Mouse (Mus musculus) frontal cortex, postnatal 14 days (tissue): ENCODE results near the gene Slc16a13.

Experiments used
- DNase-seq, 2 experiments: peaks; one replicate each; pipeline ENCODE4 v3.0.0; 2022; ENCODE audit warnings: low spot score in 2 of 2

Slc16a13 gene

GRCm38 (mm10) chr11:70232546-70232945 is 11.7 kb upstream of the Slc16a13 start:
- DNase-seq: peak; percentile 41 to 45

- DNase-seq: peak; percentile 52 to 72
These were observed 9.4 kb upstream of the Slc16a13 start for GRCm38 (mm10) chr11:70230239-70230727.

GRCm38 (mm10) chr11:70229260-70230010 is 8.6 kb upstream of the Slc16a13 start, which contains the start of gene Bcl6b:
Gene Bcl6b, minus strand, starts transcription at chr11:70229798.
- no peak for DNase-seq

GRCm38 (mm10) chr11:70228828-70229227 is 8.0 kb upstream of the Slc16a13 start:
- peak; percentile 68 for DNase-seq

- DNase-seq: no peak
These were observed 6.9 kb upstream of the Slc16a13 start for GRCm38 (mm10) chr11:70227661-70228245.

GRCm38 (mm10) chr11:70227126-70227525 is 6.3 kb upstream of the Slc16a13 start:
- peak; percentile 39 to 46 for DNase-seq

GRCm38 (mm10) chr11:70226602-70226890 is 5.7 kb upstream of the Slc16a13 start:
- no peak for DNase-seq

- no peak for DNase-seq
These were observed 5.1 kb upstream of the Slc16a13 start for GRCm38 (mm10) chr11:70225798-70226601.

GRCm38 (mm10) chr11:70223724-70224123 is 2.9 kb upstream of the Slc16a13 start:
- no peak for DNase-seq

GRCm38 (mm10) chr11:70221603-70222500 is 988 bp upstream of the Slc16a13 start:
- no peak for DNase-seq

GRCm38 (mm10) chr11:70220323-70220722 is 541 bp downstream of the Slc16a13 start:
- DNase-seq: peak in 1 of 2 experiments; percentile 29

GRCm38 (mm10) chr11:70219873-70220272 is 991 bp downstream of the Slc16a13 start:
- no peak for DNase-seq

GRCm38 (mm10) chr11:70218741-70219470 is 2.0 kb downstream of the Slc16a13 start:
- DNase-seq: no peak

- no peak for DNase-seq
These were observed 2.8 kb downstream of the Slc16a13 start for GRCm38 (mm10) chr11:70218039-70218438.

GRCm38 (mm10) chr11:70216103-70216502 is 4.8 kb downstream of the Slc16a13 start:
- no peak for DNase-seq

- no peak for DNase-seq
These were observed 5.6 kb downstream of the Slc16a13 start for GRCm38 (mm10) chr11:70215301-70215700.

GRCm38 (mm10) chr11:70214856-70215209 is 6.0 kb downstream of the Slc16a13 start:
- DNase-seq: no peak

- no peak for DNase-seq
These were observed 6.5 kb downstream of the Slc16a13 start for GRCm38 (mm10) chr11:70214191-70214855.

- no peak for DNase-seq
These were observed 7.1 kb downstream of the Slc16a13 start for GRCm38 (mm10) chr11:70213736-70214135.

GRCm38 (mm10) chr11:70212896-70213295 is 8.0 kb downstream of the Slc16a13 start:
- DNase-seq: peak in 1 of 2 experiments; percentile 64
